Mouse (Mus musculus) forebrain, embryonic 16.5 days (tissue): ENCODE measurements around the gene Med22. TPM values are rescaled to one million over a fixed set of nuclear protein-coding genes. Genes with fewer than 3 reads are reported as not detected.
"Not testable (repeated sequence)": the region's sequence is repeated elsewhere in the genome, so short reads cannot be mapped to it uniquely, and the experiment has no call there.

ENCODE experiments used
- ATAC-seq: fragments of 200-750 bp; cut with Nextera tagmentation; 2 replicates; pipeline ENCODE4 v1.8.0; 2017; ENCODE audit warnings: mild to moderate bottlenecking, moderate library complexity
- H3K27ac ChIP-seq: fragments of 300-500 bp; sonication (generic); 2 replicates; pipeline ENCODE4 v1.5.1; 2014; ENCODE audit warnings: low read length, control low read depth
- H3K27me3 ChIP-seq: fragments of 300-500 bp; sonication (generic); replicated peaks from 2 replicates; pipeline ENCODE4 v1.6.1; 2014; ENCODE audit warnings: low read length; ENCODE audit not compliant: control insufficient read depth, insufficient read depth
- H3K36me3 ChIP-seq: fragments of 300-500 bp; sonication (generic); 2 replicates; pipeline ENCODE4 v1.6.1; 2014; ENCODE audit not compliant: control insufficient read depth, insufficient read depth
- H3K4me1 ChIP-seq: fragments of 300-500 bp; sonication (generic); replicated peaks from 2 replicates; pipeline ENCODE4 v1.6.1; 2014; ENCODE audit warnings: low read length; ENCODE audit not compliant: control insufficient read depth, insufficient read depth
- H3K4me2 ChIP-seq: fragments of 300-500 bp; sonication (generic); 2 replicates; pipeline ENCODE4 v1.6.1; 2014; ENCODE audit warnings: mild to moderate bottlenecking, low read length, control low read depth
- H3K4me3 ChIP-seq: fragments of 300-500 bp; sonication (generic); replicated peaks from 2 replicates; pipeline ENCODE4 v1.5.1; 2014; ENCODE audit warnings: mild to moderate bottlenecking, low read length, control low read depth
- H3K9ac ChIP-seq: fragments of 300-500 bp; sonication (generic); replicated peaks from 2 replicates; pipeline ENCODE4 v1.6.1; 2014; ENCODE audit warnings: low read depth, low read length, control low read depth
- H3K9me3 ChIP-seq: fragments of 300-500 bp; sonication (generic); 2 replicates; pipeline ENCODE4 v1.6.1; 2016; ENCODE audit warnings: low read length; ENCODE audit not compliant: control insufficient read depth
- WGBS: fragments of 180-500 bp; shearing (Covaris S2); extraction: QIAGEN DNeasy Blood & Tissue Kit; methylation state at CpG from one replicate; pipeline ENCODE4 v1.1.7; 2014; 5-methylcytosine and 5-hydroxymethylcytosine counted together
- polyA plus RNA-seq: library from polyadenylated mRNA; unstranded; fragments of >200 nt; fragmentation: Nextera tagmentation; extraction: Ambion mirVana; gene quantifications from 2 replicates; pipeline ENCODE4 v1.2.1, GENCODE M21; 2015

The Med22 gene
- polyA plus RNA-seq, 1 experiment from 2014 or later = 177 TPM

DNA sequence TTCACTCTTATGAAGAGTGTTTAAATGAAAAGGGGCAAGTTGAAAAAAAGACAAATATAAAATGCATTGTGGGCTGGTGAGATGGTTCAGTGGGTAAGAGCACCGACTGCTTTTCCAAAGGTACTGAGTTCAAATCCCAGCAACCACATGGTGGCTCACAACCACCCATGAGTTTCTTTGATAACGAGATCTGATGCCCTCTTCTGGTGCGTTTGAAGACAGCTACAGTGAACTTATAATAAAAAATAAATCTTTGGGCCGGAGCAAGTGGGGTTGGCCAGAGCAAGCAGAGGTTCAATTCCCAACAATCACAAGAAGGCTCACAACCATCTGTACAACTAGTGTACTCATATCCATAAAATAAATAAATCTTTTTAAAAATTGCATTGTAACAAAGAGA is 14.6 kb downstream of the Med22 start:
- no peak overlapping the region for H3K4me3 ChIP-seq
- H3K27ac ChIP-seq = no peak overlapping the region
- ATAC-seq = no peak
- 94% methylated on average over 4 of the region's 4 CpGs for WGBS
- no peaks in the 10 kb centered on the region for H3K9me3 ChIP-seq
- H3K9ac ChIP-seq = no peak overlapping the region
- H3K36me3 ChIP-seq = peaks cover 35% of the 10 kb centered on the region
- H3K27me3 ChIP-seq = no peaks in the 10 kb centered on the region
- no peaks in the 10 kb centered on the region; the same call in 1 of the 2 replicates for H3K4me1 ChIP-seq
- no peak overlapping the region for H3K4me2 ChIP-seq

DNA sequence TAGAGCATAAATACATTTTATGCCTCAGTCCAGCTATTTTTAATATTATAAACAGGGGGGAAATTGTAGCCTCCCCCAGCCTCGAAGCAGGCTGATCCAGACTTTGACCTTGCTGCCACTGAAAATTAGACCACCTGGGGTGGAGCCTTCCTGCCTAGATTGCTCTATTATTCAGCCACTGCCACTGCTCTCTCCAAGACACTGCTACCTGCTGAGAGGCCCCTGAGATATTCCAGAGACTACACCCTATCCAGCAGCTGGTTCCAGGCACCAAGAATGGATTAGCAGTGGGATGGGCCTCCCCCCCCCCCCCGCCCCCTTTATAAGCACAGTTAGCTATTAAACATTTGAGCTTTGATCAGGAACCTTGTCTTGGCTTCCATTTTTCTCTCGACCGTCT is 24.3 kb downstream of the Med22 start:
- H3K9ac ChIP-seq, H3K27ac ChIP-seq, H3K4me1 ChIP-seq, H3K9me3 ChIP-seq, H3K4me3 ChIP-seq, H3K27me3 ChIP-seq, ATAC-seq, H3K4me2 ChIP-seq: not testable (repeated sequence)
- WGBS = 38% methylated on average over 4 of the region's 4 CpGs
- peaks cover 11% of the 10 kb centered on the region for H3K36me3 ChIP-seq

DNA sequence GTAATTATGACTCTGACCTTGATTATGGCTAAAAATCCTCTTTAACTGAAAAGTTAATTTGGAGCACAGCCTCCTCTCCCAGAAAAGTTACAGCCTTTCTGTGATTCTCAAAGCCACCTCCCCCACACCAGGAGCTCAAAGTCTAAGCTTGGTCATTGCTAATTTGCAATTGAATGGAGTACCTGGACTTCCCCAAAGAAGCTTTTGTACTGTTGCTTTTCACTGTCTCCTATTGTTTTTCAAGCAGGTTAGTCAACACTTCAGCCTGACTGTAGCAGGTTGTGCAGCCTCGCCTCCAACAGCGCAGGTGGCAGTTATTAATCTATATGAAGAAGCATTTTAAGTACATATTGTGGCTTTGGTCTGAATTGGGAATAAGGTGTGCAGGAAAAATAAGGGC is 24.9 kb downstream of the Med22 start:
- not testable (repeated sequence) for H3K9ac ChIP-seq, ATAC-seq, H3K27ac ChIP-seq, H3K27me3 ChIP-seq, H3K9me3 ChIP-seq, H3K4me3 ChIP-seq, H3K36me3 ChIP-seq, H3K4me2 ChIP-seq, H3K4me1 ChIP-seq
- 67% methylated on average over 2 of the region's 2 CpGs for WGBS

DNA sequence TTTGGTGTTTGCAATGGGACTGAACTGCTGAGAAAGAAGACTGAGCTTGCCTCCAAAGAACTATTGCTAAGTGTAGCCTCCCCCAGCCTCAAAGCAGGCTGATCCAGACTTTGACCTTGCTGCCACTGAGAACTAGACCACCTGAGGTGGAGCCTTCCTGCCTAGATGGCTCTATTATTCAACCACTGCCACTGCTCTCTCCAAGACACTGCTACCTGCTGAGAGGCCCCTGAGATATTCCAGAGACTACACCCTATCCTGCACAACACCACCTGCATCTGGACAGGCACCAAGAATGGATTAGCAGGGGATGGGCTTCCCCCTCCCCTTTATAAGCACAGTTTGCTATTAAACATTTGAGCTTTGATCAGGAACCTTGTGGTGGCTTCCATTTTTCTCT is 31.9 kb downstream of the Med22 start:
- no peak overlapping the region for H3K4me3 ChIP-seq
- no peak for ATAC-seq
- no peaks in the 10 kb centered on the region for H3K4me1 ChIP-seq
- H3K9ac ChIP-seq = no peak overlapping the region
- no peaks in the 10 kb centered on the region for H3K36me3 ChIP-seq
- H3K27ac ChIP-seq = no peak overlapping the region
- H3K27me3 ChIP-seq = no peaks in the 10 kb centered on the region
- H3K9me3 ChIP-seq = no peaks in the 10 kb centered on the region
- no peak overlapping the region for H3K4me2 ChIP-seq

DNA sequence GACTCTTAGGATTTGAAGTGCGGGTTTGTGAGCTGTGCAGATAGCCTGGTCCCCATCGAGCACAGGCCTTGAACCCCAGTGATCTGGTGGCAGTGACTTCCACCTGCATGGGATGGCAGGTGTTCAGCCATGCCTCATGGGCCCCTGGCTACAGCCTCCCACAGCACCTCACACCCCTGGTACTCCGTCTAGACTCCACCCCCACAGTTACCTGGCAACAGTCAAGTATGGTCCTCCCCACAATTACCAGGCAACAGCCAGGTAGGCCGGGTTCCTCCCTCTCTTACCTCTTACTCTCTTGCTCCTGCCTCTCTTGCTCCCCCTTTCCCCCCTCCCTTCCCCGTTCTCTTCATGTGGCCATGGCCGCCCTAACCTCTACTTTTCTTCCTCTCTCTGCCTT is 39.8 kb downstream of the Med22 start:
- Histone ChIP-seq H3K4me3 (no peak overlapping the region), H3K36me3 (no peaks in the 10 kb centered on the region), H3K27me3 (no peaks in the 10 kb centered on the region), H3K9me3 (no peaks in the 10 kb centered on the region), H3K27ac (no peak overlapping the region), H3K4me1 (no peaks in the 10 kb centered on the region), H3K9ac (no peak overlapping the region), H3K4me2 (no peak overlapping the region)
- no peak for ATAC-seq
- WGBS = 71% methylated on average over 6 of the region's 6 CpGs

DNA sequence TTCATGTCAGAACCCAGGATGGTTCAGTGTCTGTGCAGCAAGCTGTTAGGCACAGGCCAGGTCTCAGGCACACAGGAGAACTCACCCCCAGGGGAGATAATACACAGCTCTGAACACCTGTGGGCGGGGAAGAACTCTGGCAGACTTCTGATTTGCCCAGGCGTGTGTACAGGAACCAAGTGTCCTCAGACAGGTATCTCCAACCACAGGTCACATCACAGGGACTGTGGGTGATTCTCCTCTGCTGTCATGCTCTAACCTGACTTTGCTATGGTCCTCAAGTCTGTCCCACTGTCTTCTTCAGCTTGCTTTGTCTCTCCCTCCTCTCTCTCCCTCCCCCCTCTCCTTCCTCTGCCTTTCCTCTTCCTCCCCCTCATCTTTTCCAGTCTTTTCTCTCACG is 45.6 kb downstream of the Med22 start, which contains the start of gene Abo:
Abo (minus strand) TSS at position 101 of the 400 bp plus-strand sequence.
- H3K27me3 ChIP-seq = no peaks in the 10 kb centered on the region
- H3K4me3 ChIP-seq = no peak within 1 kb of the TSS
- 64% methylated on average over 3 of the region's 3 CpGs for WGBS
- no peaks in the 10 kb centered on the region for H3K4me1 ChIP-seq
- no peak within 1 kb of the TSS for H3K4me2 ChIP-seq
- no peaks in the 10 kb centered on the region for H3K36me3 ChIP-seq
- no peak within 1 kb of the TSS for H3K27ac ChIP-seq
- H3K9me3 ChIP-seq = no peaks in the 10 kb centered on the region
- no peak for ATAC-seq
- H3K9ac ChIP-seq = no peak within 1 kb of the TSS

DNA sequence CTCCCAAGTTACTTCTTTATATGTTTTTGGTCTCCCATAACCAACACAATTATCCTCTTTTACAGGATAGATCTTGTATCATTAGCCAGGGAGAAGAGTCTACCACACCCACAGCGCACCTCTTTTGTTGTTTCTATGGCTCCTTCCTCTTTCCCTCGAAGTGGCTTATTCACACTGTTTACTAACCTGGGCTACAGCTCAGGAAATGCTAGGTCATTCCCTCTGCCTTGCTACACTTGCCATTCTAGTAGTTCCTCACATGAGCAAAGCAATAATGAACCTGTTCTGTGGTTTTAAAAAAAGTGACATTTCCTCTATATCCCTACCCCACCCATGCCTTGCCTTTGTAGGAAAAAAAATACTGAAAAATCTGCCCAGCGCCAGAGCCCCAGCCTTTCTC is 47.6 kb downstream of the Med22 start:
- H3K9ac ChIP-seq = no peak overlapping the region
- H3K4me2 ChIP-seq = no peak overlapping the region
- no peaks in the 10 kb centered on the region for H3K9me3 ChIP-seq
- H3K36me3 ChIP-seq = no peaks in the 10 kb centered on the region
- ATAC-seq = no peak
- H3K4me1 ChIP-seq = no peaks in the 10 kb centered on the region
- no peak overlapping the region for H3K27ac ChIP-seq
- 80% methylated on average over 3 of the region's 3 CpGs for WGBS
- no peak overlapping the region for H3K4me3 ChIP-seq
- H3K27me3 ChIP-seq = no peaks in the 10 kb centered on the region

Other genes starting within 250 kb of the Med22 start
- gene Lcn4, start 239.4 kb downstream of the Med22 start, polyA plus RNA-seq = not detected in 2 replicates
- gene Abo, start 45.7 kb downstream of the Med22 start, polyA plus RNA-seq = not detected in 2 replicates
- 29.1 and 32.1 TPM in 2 replicates for gene Surf6, start 7.8 kb downstream of the Med22 start, polyA plus RNA-seq
- gene Rpl7a, start 87 bp upstream of the Med22 start, polyA plus RNA-seq = 494 and 501 TPM in 2 replicates
- 59.7 and 62.0 TPM in 2 replicates for gene Surf2, start 5.7 kb upstream of the Med22 start, polyA plus RNA-seq
- gene Surf1, start 5.9 kb upstream of the Med22 start, polyA plus RNA-seq = 69.9 and 82.1 TPM in 2 replicates
- gene Surf4, start 23.3 kb upstream of the Med22 start, polyA plus RNA-seq = 110 and 112 TPM in 2 replicates
- 0.36 TPM in 1 of 2 replicates, not detected in the other for gene Stkld1, start 23.4 kb upstream of the Med22 start, polyA plus RNA-seq
- gene Rexo4, start 53.7 kb upstream of the Med22 start, polyA plus RNA-seq = 39.5 and 40.2 TPM in 2 replicates
- gene Adamts13, start 62.7 kb upstream of the Med22 start, polyA plus RNA-seq = 0.38 TPM in 1 of 2 replicates, not detected in the other
- 109 and 125 TPM in 2 replicates for gene Cacfd1, start 99.2 kb upstream of the Med22 start, polyA plus RNA-seq
- gene Slc2a6, start 117.3 kb upstream of the Med22 start, polyA plus RNA-seq = 6.1 and 7.1 TPM in 2 replicates
- not detected in 2 replicates for gene Mymk, start 161.5 kb upstream of the Med22 start, polyA plus RNA-seq
- 11.6 and 14.2 TPM in 2 replicates for gene Adamtsl2, start 168.7 kb upstream of the Med22 start, polyA plus RNA-seq
- 5.0 and 7.1 TPM in 2 replicates for gene Fam163b, start 231.8 kb upstream of the Med22 start, polyA plus RNA-seq